Mouse (Mus musculus): ENCODE results near the gene Wwp2. TPM values are rescaled to one million over a fixed set of nuclear protein-coding genes. Genes with fewer than 3 reads are reported as not detected.

Gene Wwp2
- 10 to 100 TPM; 37.1 to 38.8 TPM for total RNA-seq (2021)
- long read RNA-seq, experiment 1, full-length matches to known transcripts, result 15 of 27 reads
- long read RNA-seq, experiment 1, partial matches to known transcripts, result 6 of 27 reads
- long read RNA-seq, experiment 1, other reads (novel, unspliced or antisense), result 6 of 27 reads
- long read RNA-seq, experiment 2, full-length matches to known transcripts, result 7 of 16 reads
- long read RNA-seq, experiment 2, partial matches to known transcripts, result 4 of 16 reads
- long read RNA-seq, experiment 2, other reads (novel, unspliced or antisense), result 5 of 16 reads

- peak; percentile 64 to 72 for DNase-seq (ENCODE audit: low spot score in 2 of 2)
Observed at GRCm38 (mm10) chr8:107435962-107436831, at the start of gene Wwp2. Gene Wwp2, plus strand, starts transcription at chr8:107436365.

DNA sequence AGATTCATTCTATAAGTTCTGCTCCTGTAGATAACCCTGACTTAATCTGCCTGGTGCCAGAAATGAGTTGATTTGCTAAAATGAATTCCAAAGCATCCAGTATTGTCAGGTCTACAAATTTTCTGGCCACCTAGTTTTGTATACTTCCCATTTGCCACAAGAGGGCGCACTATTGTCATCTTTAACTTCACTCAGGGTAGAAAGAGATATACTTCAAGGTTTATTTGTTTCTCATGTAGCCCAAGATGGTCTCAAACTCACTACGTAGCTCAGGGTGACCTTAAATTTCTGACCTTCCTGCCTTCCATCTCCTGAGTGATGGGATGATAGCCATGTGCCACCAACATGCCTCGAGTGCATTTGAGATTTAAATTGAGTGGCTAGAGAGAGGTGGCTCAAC, 49.5 kb upstream of the Wwp2 start:
- DNase-seq (ENCODE audit: low spot score in 2 of 2), result peak in 1 of 2 experiments; percentile 40

DNA sequence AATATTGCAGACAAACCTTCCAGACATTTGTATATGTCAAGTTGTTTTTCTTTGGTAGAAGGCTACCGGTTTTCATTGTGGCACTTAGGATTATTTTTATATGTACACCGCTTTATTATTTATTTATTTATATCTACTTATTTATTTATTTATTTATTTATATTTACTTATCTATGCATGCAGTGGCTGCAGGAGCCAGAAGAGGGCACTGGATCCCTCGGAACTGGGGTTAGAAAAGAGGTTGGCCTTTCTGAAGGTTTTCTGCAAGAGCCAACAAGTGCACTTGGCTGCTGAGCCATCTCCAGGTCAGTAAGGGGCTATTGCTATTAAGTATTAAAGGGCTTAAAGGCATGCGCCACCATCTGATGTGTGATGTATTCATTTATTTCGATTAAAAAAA, 48.3 kb upstream of the Wwp2 start:
- DNase-seq (ENCODE audit: low spot score in 2 of 2), result peak in 1 of 2 experiments; percentile 47

GRCm38 (mm10) chr8:107389557-107389956, 46.6 kb upstream of the Wwp2 start:
- peak in 1 of 2 experiments; percentile 59 for DNase-seq (ENCODE audit: low spot score in 2 of 2)

- no peak for DNase-seq (ENCODE audit: low spot score in 2 of 2)
Observed at GRCm38 (mm10) chr8:107390476-107391135, 45.6 kb upstream of the Wwp2 start.

- no peak for DNase-seq (ENCODE audit: low spot score in 2 of 2)
Observed at GRCm38 (mm10) chr8:107391136-107391516, 45.0 kb upstream of the Wwp2 start.

DNA sequence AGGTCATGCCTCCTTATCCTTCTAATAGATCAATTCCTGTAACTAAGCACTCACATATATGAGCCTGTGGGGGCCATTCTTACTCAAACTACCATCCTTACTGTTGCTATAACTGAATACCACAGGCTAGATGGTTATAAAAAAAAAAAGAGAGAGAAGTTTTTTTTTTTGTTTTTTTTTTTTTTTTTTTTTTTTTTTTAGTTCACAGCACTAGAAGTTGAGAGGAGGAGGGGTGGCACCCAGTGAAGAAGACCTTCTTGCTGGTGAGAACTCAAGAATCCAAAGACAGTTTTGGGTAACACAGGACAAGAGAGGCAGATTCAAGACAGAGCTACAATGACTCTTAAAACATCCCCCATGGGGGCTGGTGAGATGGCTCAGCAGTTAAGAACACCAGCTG, 40.8 kb upstream of the Wwp2 start:
- DNase-seq (ENCODE audit: low spot score in 2 of 2), result no peak

DNA sequence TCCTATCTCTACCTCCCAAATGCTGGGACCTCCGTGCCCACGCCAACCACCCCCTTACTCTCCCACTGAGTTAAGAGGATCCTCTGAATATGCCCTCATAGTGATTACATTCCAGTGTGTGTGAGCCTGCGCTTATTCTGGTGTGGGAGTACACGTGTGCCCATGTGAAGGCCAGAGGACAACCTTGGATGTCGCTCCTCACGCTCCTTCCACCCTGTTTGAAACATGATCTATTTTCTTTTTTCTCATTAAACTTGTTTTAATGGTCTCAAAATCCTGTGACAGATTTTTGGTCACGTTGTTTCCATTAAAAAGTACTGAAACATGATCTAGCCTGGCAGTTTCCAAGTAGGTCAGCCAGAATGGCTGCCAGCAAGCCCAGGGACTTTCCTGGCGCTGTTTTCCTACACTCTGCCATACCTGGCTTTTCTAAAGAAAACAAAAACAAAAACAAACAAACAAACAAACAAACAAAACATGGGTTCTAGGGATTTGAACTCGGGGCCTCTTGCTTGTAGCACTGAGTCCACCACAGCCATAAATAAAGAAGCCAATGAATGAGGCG, 40.0 kb upstream of the Wwp2 start:
- no peak for DNase-seq (ENCODE audit: low spot score in 2 of 2)

DNA sequence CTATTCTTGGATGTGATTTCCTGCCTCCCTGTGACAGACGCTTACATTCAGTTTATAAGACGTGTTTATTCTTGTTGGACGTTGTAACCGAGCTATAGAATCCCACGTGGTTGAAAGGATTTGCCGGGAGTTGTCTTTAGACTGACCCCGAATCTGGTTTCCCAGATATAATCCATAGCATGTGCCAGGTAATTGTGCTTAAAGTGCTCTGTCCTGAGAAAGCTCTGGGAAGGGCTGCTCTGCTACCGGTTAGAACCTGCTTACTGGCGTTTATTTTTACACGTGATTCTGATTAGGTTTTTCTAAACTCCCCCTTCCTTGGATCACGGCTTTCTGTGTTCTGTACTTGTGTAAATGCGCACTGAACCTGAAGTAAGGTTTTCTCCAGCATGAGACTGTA, 38.5 kb upstream of the Wwp2 start:
- no peak for DNase-seq (ENCODE audit: low spot score in 2 of 2)

- peak; percentile 41 to 71 for DNase-seq (ENCODE audit: low spot score in 2 of 2)
Observed at GRCm38 (mm10) chr8:107399495-107399894, 36.7 kb upstream of the Wwp2 start.

- no peak for DNase-seq (ENCODE audit: low spot score in 2 of 2)
Observed at GRCm38 (mm10) chr8:107401866-107402265, 34.3 kb upstream of the Wwp2 start.

GRCm38 (mm10) chr8:107403038-107403781, 33.0 kb upstream of the Wwp2 start, which contains the start of gene Nqo1:
Gene Nqo1, minus strand, starts transcription at chr8:107403206.
- DNase-seq (ENCODE audit: low spot score in 2 of 2), result peak; percentile 40 to 51

DNA sequence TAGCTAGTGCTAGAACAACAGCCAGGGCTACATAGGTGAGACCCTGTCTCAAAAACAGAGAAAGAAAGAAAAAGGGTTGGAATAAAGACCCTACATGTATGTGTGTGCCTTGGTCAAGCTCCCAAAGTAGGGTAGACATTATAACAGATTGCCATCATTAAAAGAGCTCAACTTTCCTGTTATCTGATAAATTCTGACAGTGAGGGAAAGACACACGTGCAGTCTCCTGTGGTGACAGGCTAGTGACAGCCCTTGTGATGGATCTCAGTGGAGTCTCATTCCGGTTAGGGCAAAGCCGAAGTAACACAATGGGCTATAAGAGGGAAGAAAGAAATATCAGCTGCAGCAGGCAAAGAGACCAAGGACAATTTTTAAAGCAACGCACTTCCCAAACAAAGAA, 32.1 kb upstream of the Wwp2 start:
- no peak for DNase-seq (ENCODE audit: low spot score in 2 of 2)

- DNase-seq (ENCODE audit: low spot score in 2 of 2), result no peak
Observed at GRCm38 (mm10) chr8:107405935-107406334, 30.2 kb upstream of the Wwp2 start.

DNA sequence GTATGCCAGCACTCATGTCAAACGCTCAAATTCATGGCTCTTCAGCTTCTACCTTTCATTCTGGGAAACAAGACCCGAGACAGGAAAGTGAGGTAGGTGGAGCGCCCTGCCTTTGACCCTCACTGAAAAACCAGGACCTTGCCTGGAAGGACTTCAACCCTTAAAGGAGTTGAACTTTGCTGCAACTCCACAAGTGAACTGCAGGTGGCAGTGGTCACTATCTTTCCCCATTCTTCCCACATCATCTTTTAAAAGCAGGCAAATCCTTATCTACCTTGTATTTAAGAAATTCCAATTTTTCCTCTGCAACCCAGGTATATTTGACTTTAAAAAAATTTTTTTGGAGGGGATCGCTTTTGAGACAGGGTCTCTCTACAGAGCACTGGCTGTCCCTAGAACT, 24.8 kb upstream of the Wwp2 start:
- no peak for DNase-seq (ENCODE audit: low spot score in 2 of 2)

- no peak for DNase-seq (ENCODE audit: low spot score in 2 of 2)
Observed at GRCm38 (mm10) chr8:107412552-107412951, 23.6 kb upstream of the Wwp2 start.

DNA sequence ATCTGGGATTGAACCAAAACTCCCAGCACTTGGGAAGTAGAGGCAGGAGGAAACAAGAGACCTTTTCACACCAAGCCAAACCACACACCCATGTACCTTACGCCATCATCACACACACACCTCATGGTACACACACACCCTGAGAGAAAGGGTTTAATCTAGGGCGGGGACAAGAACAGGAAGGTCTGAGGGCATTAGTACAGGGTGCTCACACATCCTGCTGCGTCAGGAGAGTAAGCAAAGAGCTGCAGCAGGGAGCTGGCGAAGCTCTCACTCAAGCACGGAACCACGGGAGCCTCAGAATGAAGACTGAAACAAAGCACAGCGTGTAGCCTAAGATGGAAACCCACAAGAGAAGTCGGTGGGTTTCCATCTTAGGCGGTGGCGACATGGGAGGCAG, 22.3 kb upstream of the Wwp2 start:
- DNase-seq (ENCODE audit: low spot score in 2 of 2), result no peak

GRCm38 (mm10) chr8:107417001-107417400, 19.2 kb upstream of the Wwp2 start:
- DNase-seq (ENCODE audit: low spot score in 2 of 2), result no peak

DNA sequence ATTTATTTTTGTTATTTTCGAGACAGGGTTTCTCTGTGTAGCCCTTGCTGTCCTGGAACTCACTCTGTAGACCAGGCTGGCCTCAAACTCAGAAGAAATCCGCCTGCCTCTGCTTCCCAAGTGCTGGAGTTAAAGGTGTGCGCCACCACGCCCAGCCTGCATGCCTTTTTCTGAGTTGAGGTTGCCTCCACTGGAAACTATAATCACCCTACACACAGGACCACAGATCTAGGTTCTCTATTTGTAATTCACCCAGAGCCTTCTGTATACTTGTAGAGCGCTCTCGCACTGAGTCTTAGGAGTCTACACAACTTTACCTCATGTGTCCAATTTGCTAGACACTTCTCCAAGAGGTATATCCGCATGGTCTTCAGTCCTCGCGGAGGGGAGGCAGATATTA, 12.0 kb upstream of the Wwp2 start:
- DNase-seq (ENCODE audit: low spot score in 2 of 2), result no peak

GRCm38 (mm10) chr8:107424597-107425229, 11.5 kb upstream of the Wwp2 start, which contains the start of gene Nob1:
Gene Nob1, minus strand, starts transcription at chr8:107425051.
- DNase-seq (ENCODE audit: low spot score in 2 of 2), result peak; percentile 97 to 98
